Mouse (Mus musculus) MEL (cell line): Measurements from ENCODE around the gene Prdm15.

Experiments
- CTCF ChIP-seq, 3 experiments: IDR thresholded peaks in 2 of 3; conservative IDR thresholded peaks in 1 of 3; 2 replicates each; pipeline ENCODE4 v1.5.1; 2011 to 2012; ENCODE audit warnings: low read length in 3 of 3, low read depth in 2 of 3, mild to moderate bottlenecking in 2 of 3, improper control_type of control experiment in 1 of 3, inconsistent platforms in 1 of 3, mixed read lengths in 1 of 3, moderate library complexity in 1 of 3; ENCODE audit not compliant: control insufficient read depth in 1 of 3, insufficient read depth in 1 of 3, poor library complexity in 1 of 3, severe bottlenecking in 1 of 3
- E2F4 ChIP-seq: IDR thresholded peaks from 2 replicates; pipeline ENCODE4 v1.6.1; 2011; ENCODE audit warnings: low read depth, low read length, improper control_type of control experiment, borderline replicate concordance
- ETS1 ChIP-seq: IDR thresholded peaks from 2 replicates; pipeline ENCODE4 v1.6.1; 2012; ENCODE audit warnings: low read depth, mild to moderate bottlenecking, inconsistent platforms, low read length, improper control_type of control experiment, moderate library complexity
- NRF1 ChIP-seq: IDR thresholded peaks from 2 replicates; pipeline ENCODE4 v1.6.1; 2014; ENCODE audit warnings: low read depth, mild to moderate bottlenecking, inconsistent platforms, low read length, improper control_type of control experiment, moderate library complexity; ENCODE audit not compliant: poor library complexity, insufficient read depth, severe bottlenecking
- POLR2A ChIP-seq, 2 experiments: IDR thresholded peaks; 2 replicates each; pipeline ENCODE4 v1.6.1; 2011 to 2012; ENCODE audit warnings: low read length in 2 of 2, mild to moderate bottlenecking in 2 of 2, control low read depth in 1 of 2, improper control_type of control experiment in 1 of 2, low read depth in 1 of 2, moderate library complexity in 1 of 2; ENCODE audit not compliant: control insufficient read depth in 1 of 2, insufficient read depth in 1 of 2, poor library complexity in 1 of 2
- TAL1 ChIP-seq: IDR thresholded peaks from 2 replicates; pipeline ENCODE4 v1.6.1; 2012; ENCODE audit warnings: mild to moderate bottlenecking, inconsistent platforms, low read length, moderate library complexity, mixed read lengths

- TF ChIP-seq POLR2A (IDR thresholded peaks at IDR 0.05; ENCODE audit: control insufficient read depth in 1 of 2, insufficient read depth in 1 of 2, low read depth in 1 of 2, low read length in 2 of 2, poor library complexity in 1 of 2) (no peak), NRF1 (no peak), E2F4 (no peak), CTCF (IDR thresholded peaks at IDR 0.05 in 2 of 3, conservative IDR thresholded peaks at IDR 0.05 in 1 of 3; ENCODE audit: control insufficient read depth in 1 of 3, insufficient read depth in 1 of 3, low read depth in 2 of 3, low read length in 3 of 3, poor library complexity in 1 of 3, severe bottlenecking in 1 of 3) (no peak), TAL1 (no peak), ETS1 (no peak)
These were observed 19.5 kb downstream of the Prdm15 start for GRCm38 (mm10) chr16:97832154-97832553.
